Mouse (Mus musculus) midbrain, embryonic 16.5 days (tissue): ENCODE results near the gene Slc23a2. TPM values are rescaled to one million over a fixed set of nuclear protein-coding genes. Genes with fewer than 3 reads are reported as not detected.

ENCODE experiments used
- ATAC-seq: fragments of 200-750 bp; cut with Nextera tagmentation; 2 replicates; pipeline ENCODE4 v1.8.0; 2017; ENCODE audit warnings: moderate TSS enrichment
- H3K27ac ChIP-seq: fragments of 300-500 bp; sonication (generic); 2 replicates; pipeline ENCODE4 v1.5.1; 2014; ENCODE audit warnings: mild to moderate bottlenecking, low read length, mixed read lengths
- H3K27me3 ChIP-seq: fragments of 300-500 bp; sonication (generic); 2 replicates; pipeline ENCODE4 v1.6.1; 2014; ENCODE audit warnings: low read depth, low read length, mixed read lengths; ENCODE audit not compliant: control insufficient read depth, insufficient read depth
- H3K36me3 ChIP-seq: fragments of 300-500 bp; sonication (generic); 2 replicates; pipeline ENCODE4 v1.6.1; 2014; ENCODE audit warnings: mild to moderate bottlenecking, low read length, moderate library complexity, mixed read lengths; ENCODE audit not compliant: control insufficient read depth, insufficient read depth
- H3K4me1 ChIP-seq: fragments of 300-500 bp; sonication (generic); 2 replicates; pipeline ENCODE4 v1.6.1; 2014; ENCODE audit warnings: mild to moderate bottlenecking, low read length, mixed read lengths; ENCODE audit not compliant: control insufficient read depth, insufficient read depth
- H3K4me2 ChIP-seq: fragments of 300-500 bp; sonication (generic); 2 replicates; pipeline ENCODE4 v1.6.1; 2014; ENCODE audit warnings: mild to moderate bottlenecking, low read length, mixed read lengths
- H3K4me3 ChIP-seq: fragments of 300-500 bp; sonication (generic); 2 replicates; pipeline ENCODE4 v1.5.1; 2014; ENCODE audit warnings: low read depth, mild to moderate bottlenecking, low read length, moderate library complexity, mixed read lengths
- H3K9ac ChIP-seq: fragments of 300-500 bp; sonication (generic); 2 replicates; pipeline ENCODE4 v1.6.1; 2014; ENCODE audit warnings: low read depth, low read length, mixed read lengths
- H3K9me3 ChIP-seq: fragments of 300-500 bp; sonication (generic); replicated peaks from 2 replicates; pipeline ENCODE4 v1.6.1; 2014; ENCODE audit warnings: mild to moderate bottlenecking, low read length, mixed read lengths; ENCODE audit not compliant: control insufficient read depth, poor library complexity, severe bottlenecking
- WGBS: fragments of 180-500 bp; shearing (Covaris S2); extraction: QIAGEN DNeasy Blood & Tissue Kit; methylation state at CpG from one replicate; pipeline ENCODE4 v1.1.7; 2014; 5-methylcytosine and 5-hydroxymethylcytosine counted together
- polyA plus RNA-seq: library from polyadenylated mRNA; unstranded; fragments of >200 nt; fragmentation: Nextera tagmentation; extraction: Ambion mirVana; gene quantifications from 2 replicates; pipeline ENCODE4 v1.2.1, GENCODE M21; 2015

Gene Slc23a2
- polyA plus RNA-seq, 1 experiment from 2014 or later = 37.9 TPM

DNA sequence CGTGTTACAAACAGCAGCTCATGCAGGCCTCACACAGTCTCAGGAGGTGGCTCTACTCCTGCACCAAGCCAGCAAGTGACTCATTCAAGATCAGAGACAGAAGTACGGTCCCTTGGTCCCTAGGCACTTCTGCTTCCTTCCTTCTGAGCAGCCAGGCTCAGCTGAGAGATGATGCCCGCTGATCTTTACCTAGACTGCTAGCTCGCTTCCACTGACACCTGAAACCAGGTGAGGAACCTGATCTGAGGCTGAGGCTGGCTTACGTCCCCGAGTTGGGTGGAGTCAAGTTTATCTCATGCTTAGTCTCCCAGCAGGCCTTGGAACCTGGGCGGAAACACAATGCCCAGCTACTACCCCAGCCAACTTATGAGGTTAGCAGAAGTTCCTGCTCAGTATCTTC, 105.0 kb downstream of the Slc23a2 start:
- Histone ChIP-seq H3K36me3 (no peaks in the 10 kb centered on the region), H3K4me2 (no peak overlapping the region), H3K27me3 (no peaks in the 10 kb centered on the region), H3K27ac (no peak overlapping the region), H3K4me3 (no peak overlapping the region), H3K9ac (no peak overlapping the region), H3K9me3 (no peaks in the 10 kb centered on the region), H3K4me1 (no peaks in the 10 kb centered on the region; the same call in 1 of the 2 replicates)
- ATAC-seq = no peak
- WGBS = 68% methylated on average over 7 of the region's 7 CpGs

DNA sequence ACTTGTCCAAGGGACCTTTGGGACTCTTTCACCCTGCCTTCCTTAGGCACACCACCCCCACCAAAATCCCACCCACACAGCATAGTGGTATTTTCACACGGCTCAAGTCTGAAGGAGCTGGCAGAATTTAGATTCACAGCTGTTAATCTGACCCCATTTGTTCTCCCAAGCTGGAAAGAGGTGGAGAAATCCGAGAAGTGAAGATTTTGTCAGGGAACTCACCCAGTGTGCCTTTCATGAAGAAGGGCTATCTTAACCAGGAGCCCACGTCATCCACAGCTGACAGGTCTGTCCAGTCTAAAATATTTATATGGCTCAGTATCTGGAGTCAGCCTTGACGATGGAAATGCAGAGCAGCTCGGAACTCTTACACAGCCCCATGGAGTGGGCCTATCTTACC, 108.6 kb downstream of the Slc23a2 start:
- Histone ChIP-seq H3K27ac (no peak overlapping the region), H3K4me2 (no peak overlapping the region), H3K4me3 (no peak overlapping the region), H3K27me3 (no peaks in the 10 kb centered on the region), H3K9ac (no peak overlapping the region), H3K4me1 (peaks cover 3% of the 10 kb centered on the region), H3K9me3 (no peaks in the 10 kb centered on the region), H3K36me3 (no peaks in the 10 kb centered on the region)
- ATAC-seq = no peak
- 82% methylated on average over 5 of the region's 5 CpGs for WGBS

DNA sequence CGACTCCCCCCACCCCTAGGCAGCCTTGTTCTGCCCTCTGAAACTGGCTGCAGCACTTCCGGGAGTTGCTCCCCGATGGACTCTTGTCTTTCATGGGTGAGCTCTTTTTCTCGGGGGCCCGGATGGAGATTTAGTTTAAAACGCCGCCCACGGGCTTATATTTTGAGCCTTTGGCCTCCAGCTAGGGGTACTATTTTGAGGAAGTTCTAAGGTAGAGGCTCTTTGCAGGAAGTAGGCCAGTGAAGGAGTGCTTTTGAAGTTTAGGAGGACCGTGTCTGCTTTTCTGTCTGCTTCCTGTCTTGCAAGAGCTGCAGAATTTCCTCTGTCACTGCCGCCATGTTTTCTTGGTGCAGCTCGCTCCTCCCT, 109.5 kb downstream of the Slc23a2 start:
- H3K27ac ChIP-seq = no peak overlapping the region
- H3K27me3 ChIP-seq = no peaks in the 10 kb centered on the region
- no peak overlapping the region for H3K4me2 ChIP-seq
- H3K36me3 ChIP-seq = no peaks in the 10 kb centered on the region
- H3K4me3 ChIP-seq = no peak overlapping the region
- 56% methylated on average over 11 of the region's 11 CpGs for WGBS
- no peak for ATAC-seq
- peaks cover 12% of the 10 kb centered on the region for H3K4me1 ChIP-seq
- no peak overlapping the region for H3K9ac ChIP-seq
- no peaks in the 10 kb centered on the region for H3K9me3 ChIP-seq

DNA sequence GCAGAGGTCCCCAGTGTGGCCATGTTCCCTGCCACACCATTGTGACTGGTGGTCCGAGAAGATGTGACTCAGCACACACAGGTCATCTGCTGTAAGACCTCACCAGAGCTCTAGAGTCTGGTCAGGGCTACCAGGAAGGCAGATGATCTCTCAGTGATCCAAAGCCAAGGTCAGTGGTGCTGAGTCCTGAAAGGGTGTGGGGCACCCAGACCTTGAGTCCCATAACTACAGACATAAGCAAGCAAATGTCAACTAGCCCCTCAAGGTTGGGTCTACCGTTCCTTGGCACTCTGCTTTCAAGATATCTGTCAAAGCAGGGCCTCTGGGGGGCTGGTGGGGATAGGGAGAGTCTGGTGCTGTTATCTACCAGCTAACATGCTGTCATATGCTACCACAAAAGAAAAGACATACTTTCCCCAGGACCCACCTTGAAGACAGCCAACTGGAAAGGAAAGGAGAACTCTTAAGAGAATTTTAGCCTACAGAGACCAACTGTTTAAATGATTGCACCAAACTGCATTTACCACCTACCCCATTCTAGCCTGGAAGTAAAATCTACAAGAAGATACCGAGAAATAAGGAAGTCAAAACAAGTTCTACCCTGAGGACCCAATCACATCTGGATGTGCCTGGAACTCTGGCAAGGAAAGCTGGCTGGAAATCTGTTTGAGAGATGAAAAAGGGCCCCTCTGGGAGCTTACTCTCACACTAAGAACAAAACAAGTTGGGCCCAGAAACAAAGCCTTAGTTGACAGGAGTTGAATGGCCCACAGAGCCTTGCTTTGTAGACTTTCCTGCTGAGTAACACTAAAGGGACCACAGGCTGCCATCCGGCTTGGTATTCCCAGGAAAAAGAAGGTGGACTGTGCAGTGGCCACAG, 110.1 kb downstream of the Slc23a2 start:
- Histone ChIP-seq H3K4me3 (no peak overlapping the region), H3K36me3 (no peaks in the 10 kb centered on the region), H3K9me3 (no peaks in the 10 kb centered on the region), H3K4me2 (no peak overlapping the region), H3K9ac (no peak overlapping the region), H3K27me3 (no peaks in the 10 kb centered on the region), H3K27ac (no peak overlapping the region), H3K4me1 (peaks cover 13% of the 10 kb centered on the region)
- ATAC-seq = no peak
- WGBS = 57% methylated on average over 4 of the region's 4 CpGs

DNA sequence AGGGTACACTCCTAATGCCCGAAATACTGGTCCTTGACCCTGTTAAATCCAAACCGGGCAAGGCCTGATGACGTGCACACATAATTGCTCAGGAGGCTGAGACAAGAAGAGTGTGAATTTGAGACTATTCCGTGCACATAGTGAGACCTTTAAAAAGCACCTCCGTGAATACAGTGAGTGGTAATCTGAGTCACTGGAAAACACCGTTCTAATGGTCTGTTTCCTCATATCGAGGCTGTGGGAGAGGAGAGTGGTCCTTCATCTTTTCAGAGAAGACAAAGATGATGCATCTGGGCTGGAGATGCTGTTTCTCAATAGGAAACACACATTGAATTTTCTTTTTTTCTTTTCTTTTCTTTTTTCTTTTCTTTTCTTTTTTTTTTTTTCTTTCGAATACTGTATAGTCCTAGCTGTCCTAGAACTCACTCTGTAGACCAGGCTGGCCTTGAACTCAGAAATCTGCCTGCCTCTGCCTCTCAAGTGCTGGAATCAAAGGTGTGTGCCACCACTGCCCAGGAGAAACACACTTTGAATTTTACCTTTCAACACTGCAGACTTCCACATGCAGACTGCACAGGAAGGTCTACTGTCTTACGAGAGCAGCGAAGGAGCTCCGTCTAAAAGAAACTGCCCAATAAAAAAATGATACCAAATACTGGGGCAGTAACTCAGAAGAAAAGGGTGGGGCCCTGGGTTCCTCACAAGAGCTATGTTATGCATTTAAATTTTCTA, 113.4 kb downstream of the Slc23a2 start:
- Histone ChIP-seq H3K27me3 (no peaks in the 10 kb centered on the region), H3K27ac (peak overlapping the region; percentile 88), H3K9me3 (no peaks in the 10 kb centered on the region), H3K36me3 (no peaks in the 10 kb centered on the region), H3K4me1 (peaks cover 22% of the 10 kb centered on the region), H3K4me2 (peak overlapping the region; percentile 87), H3K4me3 (peak overlapping the region; percentile 53; the same call in 1 of the 2 replicates), H3K9ac (peak overlapping the region; percentile 79; the same call in 1 of the 2 replicates)
- no peak for ATAC-seq
- 61% methylated on average over 11 of the region's 11 CpGs for WGBS

DNA sequence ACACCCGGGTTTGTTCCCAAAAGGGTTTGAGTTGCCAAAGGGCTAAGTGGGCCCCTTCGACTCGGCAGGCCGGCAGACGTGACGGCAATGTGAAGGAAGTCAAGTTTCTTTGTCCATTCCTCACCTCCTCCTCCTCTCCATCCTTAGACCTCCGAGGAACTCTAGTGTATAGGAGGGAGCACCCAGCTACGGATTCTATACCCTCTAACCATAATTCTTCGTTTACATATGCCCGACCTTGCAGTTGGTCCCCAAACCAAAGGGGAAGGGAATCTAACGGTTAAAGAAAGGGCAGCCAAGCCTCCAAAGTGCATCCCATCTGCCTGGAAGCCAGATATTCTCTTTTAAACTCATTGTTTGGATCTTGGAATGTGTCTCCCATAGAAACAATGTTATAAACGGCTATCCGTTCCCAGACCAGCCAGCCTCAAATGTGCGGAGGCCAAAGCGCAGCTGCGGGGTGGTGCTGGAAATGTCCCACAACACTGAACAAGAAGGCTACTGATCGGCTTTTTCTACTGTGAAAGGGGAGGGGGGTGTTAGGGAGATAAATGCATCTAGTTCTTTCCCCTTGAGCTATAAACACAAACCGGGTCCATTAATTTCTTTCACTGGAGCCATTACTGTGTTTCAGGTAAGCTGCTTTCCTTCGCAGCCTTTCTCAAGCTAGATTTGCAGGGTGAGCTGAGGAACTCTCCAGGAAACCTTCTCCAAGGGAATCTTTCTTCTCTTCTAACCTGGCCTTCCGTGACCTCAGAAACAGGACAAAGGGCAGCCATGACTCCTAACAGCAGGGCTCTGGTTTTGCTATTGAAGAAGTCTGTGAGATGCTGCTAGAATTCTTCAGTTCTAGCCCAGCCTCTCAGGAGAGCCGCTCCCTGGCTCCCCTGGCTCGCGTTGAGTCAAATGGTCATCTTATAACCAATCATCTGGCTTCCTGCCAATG, 114.2 kb downstream of the Slc23a2 start:
- no peaks in the 10 kb centered on the region for H3K36me3 ChIP-seq
- H3K27me3 ChIP-seq = no peaks in the 10 kb centered on the region
- H3K4me3 ChIP-seq = peak overlapping the region; percentile 53
- H3K4me2 ChIP-seq = peak overlapping the region; percentile 87
- peaks cover 22% of the 10 kb centered on the region for H3K4me1 ChIP-seq
- H3K9me3 ChIP-seq = no peaks in the 10 kb centered on the region
- no peak; the same call in 1 of the 2 replicates for ATAC-seq
- peak overlapping the region; percentile 79 for H3K9ac ChIP-seq
- WGBS = 4% methylated on average over 23 of the region's 23 CpGs
- H3K27ac ChIP-seq = peak overlapping the region; percentile 88

DNA sequence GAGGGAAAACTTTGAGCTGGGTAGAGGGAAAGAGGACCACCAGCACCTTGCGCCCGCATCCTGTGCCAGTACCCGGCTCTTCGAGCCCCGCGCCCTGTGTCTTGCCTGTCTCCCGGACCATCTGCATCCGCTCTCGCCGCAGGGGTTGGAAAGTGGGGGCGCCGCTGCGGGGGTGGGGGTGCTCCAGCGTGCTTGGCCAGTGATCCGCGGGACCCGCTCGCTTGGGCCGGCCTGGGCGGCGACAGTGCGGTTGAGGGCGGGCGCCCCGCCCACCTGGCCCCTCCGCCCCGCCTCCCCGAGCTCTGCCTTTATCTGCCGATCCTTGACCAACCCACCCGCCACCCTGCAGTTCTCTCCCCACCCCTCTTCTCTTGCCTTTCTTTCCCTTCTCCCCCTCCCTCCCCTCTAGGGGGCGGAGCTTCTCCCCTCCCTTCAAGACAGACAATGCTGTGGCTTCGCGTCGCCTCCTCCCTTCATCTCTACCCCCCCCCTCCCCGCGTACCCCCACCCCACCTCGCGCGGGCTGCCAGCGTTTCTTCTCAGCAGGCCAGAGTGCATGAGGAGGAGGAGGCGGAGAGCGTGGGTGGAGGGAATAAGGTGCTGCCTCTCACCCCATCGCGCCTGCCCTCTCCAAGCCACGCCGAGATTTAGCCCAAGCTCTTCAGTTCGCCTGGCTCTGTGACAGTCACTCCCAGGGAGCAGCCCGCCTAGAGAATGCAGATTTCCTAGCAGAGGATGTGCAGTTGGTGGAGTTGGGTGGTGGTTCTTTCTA, 115.1 kb downstream of the Slc23a2 start, which contains the start of gene Rassf2:
TSS of gene Rassf2 (minus strand) at position 613 of the 772 bp plus-strand sequence.
- peak within 1 kb of the TSS; percentile 53 for H3K4me3 ChIP-seq
- peak; percentile 90 for ATAC-seq
- 0% methylated on average over 28 of the region's 48 CpGs for WGBS
- H3K4me1 ChIP-seq = peaks cover 22% of the 10 kb centered on the region
- H3K27me3 ChIP-seq = no peaks in the 10 kb centered on the region
- peak within 1 kb of the TSS; percentile 79 for H3K9ac ChIP-seq
- peak within 1 kb of the TSS; percentile 88 for H3K27ac ChIP-seq
- H3K36me3 ChIP-seq = no peaks in the 10 kb centered on the region
- no peaks in the 10 kb centered on the region for H3K9me3 ChIP-seq
- H3K4me2 ChIP-seq = peak within 1 kb of the TSS; percentile 87
